Mouse (Mus musculus) forelimb bud, embryonic 11.5 days (tissue): ENCODE data around the gene Arhgef15.
"Not testable (repeated sequence)": the region's sequence is repeated elsewhere in the genome, so short reads cannot be mapped to it uniquely, and the experiment has no call there.

Experiments
- DNase-seq: peaks from one replicate; pipeline ENCODE4 v3.0.0-alpha.2; 2012; ENCODE audit warnings: low read depth, low spot score

The Arhgef15 gene

GRCm38 (mm10) chr11:68965050-68965449 lies 7.8 kb upstream of the Arhgef15 start:
- no peak for DNase-seq

- DNase-seq: no peak
These were observed 6.1 kb upstream of the Arhgef15 start for GRCm38 (mm10) chr11:68963405-68963804.

DNA sequence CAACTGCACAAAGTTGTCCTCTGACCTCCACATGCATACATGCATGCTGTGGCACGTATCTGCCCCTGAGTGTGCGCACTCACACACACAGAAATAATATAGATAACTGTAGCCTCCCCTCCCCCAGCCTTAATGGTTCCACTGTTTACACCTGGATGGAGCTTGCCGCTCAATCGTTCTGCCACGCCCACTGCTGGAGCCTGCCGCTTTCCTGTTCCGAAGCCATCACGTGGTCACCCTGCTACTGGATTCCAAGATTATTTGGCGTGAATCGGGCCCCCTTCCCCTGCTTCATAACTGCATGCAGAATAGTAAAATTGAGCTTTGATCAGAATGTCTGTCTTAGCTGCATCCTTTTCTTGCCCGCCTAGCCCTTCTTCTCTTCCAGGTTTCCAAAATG lies 4.9 kb upstream of the Arhgef15 start:
- DNase-seq: not testable (repeated sequence)

DNA sequence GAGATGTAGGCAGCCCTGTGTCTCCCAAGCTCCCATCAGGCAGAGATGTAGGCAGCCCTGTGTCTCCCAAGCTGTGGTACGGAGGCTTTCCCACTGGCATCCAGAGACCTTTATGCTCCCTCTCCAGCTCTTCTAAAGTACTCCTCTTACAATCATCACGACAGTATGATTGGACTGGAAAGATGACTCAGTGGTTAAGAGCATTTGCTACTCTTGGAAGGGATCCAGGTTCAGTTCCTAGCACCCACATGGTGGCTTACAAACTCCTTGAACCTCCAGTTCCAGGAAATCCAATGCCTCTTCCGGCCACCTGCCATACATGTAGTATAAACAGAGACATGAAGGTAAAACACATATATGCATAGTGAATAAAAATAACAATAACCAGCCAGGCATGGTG lies 4.3 kb upstream of the Arhgef15 start:
- DNase-seq: no peak

GRCm38 (mm10) chr11:68957971-68958370 lies 691 bp upstream of the Arhgef15 start:
- no peak for DNase-seq

DNA sequence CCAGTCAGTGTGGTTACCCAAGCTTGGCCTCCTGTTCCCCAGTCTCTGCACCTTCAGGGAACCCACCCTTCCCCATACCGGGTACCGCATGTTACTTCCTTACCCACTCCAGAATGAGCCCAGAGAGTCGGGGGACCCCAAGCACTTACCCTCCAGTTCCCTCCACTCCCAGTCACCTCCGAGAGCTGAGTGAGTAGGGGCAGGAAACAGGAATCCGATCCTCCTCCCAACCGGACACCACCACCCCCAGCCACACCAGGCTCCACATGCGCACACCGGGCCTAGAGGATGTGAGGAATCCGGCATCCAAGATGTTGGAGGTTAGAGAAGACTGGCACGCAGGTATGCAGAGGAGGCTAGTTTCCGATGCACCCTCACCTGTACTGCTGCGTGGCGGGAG lies 583 bp downstream of the Arhgef15 start:
- no peak for DNase-seq

GRCm38 (mm10) chr11:68956107-68956506 lies 1.2 kb downstream of the Arhgef15 start:
- no peak for DNase-seq

GRCm38 (mm10) chr11:68955473-68955872 lies 1.8 kb downstream of the Arhgef15 start:
- DNase-seq: no peak

GRCm38 (mm10) chr11:68954408-68954807 lies 2.9 kb downstream of the Arhgef15 start:
- DNase-seq: no peak

- DNase-seq: no peak
These were observed 3.4 kb downstream of the Arhgef15 start for GRCm38 (mm10) chr11:68953903-68954302.

GRCm38 (mm10) chr11:68947542-68947993 lies 9.7 kb downstream of the Arhgef15 start:
- no peak for DNase-seq

- DNase-seq: no peak
These were observed 10.4 kb downstream of the Arhgef15 start for GRCm38 (mm10) chr11:68946806-68947440.

- DNase-seq: no peak
These were observed 11.3 kb downstream of the Arhgef15 start for GRCm38 (mm10) chr11:68946001-68946400.

DNA sequence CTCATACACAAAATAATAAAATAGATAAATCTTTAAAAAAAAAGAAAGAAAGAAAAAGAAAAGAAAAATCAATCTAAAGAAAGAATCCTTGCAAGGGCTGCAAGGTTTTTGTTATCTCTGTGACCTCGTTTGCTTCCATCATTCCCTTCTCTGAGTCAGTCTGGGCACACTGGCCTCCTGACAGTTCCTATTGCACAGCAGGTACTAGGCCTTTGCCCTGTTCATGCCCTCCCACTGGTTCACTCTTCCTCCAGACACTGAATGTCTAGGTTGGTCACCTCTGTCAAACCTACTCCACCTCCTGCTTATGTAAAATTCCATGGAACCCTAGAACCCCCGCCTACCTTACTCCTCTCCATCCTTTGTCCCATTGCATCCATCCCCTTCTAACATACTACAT lies 12.0 kb downstream of the Arhgef15 start:
- DNase-seq: no peak

- DNase-seq: no peak
These were observed 14.5 kb downstream of the Arhgef15 start for GRCm38 (mm10) chr11:68942731-68943130.

- DNase-seq: no peak
These were observed 16.8 kb downstream of the Arhgef15 start for GRCm38 (mm10) chr11:68940516-68940915.

DNA sequence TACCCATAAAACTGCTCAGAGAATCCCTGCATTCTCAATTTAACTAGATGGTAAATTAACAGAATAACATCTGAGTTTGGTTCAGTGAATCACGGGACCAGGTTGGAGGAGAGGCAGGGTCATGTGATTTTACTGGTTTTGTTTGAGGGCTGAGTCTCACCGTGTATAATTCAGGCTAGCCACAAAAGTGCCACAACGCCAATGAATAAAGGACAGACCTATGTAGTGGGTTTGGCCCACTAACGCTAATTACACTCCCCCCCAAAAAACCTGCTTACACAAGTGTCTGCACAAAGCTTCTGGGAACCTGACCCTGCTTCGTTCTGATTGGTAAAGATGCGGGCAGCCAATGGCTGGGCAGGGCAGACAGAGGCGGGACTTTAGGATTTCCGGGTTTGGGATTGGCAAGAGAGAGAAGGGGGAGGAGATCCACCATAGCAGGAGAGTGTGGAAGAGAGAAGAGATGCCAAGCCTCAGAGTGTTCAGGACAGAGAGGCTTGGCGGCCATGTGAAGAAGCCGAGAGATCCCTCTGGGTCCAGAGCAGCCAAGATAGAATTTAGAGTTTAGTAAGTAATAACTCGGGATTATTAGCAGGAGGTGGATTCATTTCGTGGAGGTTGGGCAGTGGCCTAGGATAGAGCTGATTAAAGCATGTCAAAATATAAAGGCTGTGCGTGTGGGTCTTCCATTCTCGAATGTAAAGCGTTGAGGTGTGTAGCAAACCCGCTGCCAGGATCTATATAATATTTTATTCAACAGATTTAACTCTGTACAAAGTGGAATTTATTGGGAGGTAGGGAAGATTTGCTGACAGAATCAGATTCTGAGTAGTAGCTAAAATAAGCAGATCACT lies 17.6 kb downstream of the Arhgef15 start:
- peak; percentile 87 for DNase-seq

DNA sequence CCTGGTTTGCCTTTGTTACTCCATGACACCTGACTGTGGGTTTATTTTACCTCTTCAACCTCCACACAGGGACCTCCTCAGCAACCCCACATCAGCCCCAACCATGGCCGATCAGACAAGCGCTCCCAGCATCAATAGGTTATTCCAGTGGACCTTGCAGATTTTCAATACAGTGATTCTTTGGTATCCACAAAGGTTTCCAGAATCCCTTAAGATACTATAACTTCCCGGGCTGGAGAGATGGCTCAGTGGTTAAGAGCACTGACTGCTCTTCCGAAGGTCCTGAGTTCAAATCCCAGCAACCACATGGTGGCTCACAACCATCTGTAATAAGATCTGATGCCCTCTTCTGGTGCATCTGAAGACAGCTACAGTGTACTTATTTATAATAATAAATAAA lies 20.3 kb downstream of the Arhgef15 start:
- DNase-seq: not testable (repeated sequence)

DNA sequence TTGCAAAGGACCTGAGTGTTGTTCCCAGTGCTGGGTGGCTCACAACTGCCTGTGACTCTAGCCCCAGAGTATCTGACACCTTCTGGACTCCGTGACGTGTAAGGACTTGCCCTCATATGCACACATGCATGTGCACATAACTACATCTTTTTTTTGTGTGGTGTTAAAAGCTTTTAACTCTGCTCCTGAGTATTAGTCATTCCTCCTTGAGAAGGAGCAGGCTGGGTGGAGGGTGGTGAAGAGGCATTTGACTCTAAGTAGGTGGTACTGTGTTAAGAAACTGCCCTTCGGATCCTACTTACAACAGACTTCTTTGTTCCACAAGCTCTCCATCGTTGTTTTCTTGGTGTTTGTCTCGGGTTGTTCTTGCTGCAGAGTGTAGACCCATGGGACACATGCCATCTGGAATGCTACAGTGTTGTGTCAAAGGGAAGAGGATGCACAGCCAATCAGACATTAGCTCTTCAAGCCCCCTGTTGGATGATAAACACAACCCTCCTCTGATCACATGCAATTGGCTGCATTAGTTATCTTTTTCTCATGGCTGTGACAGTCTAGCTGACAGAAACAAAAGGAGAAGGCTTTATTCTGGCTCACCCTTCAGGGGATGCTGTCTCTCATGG lies 23.3 kb downstream of the Arhgef15 start:
- DNase-seq: no peak

GRCm38 (mm10) chr11:68929947-68930346 lies 27.3 kb downstream of the Arhgef15 start:
- DNase-seq: no peak

GRCm38 (mm10) chr11:68926981-68927380 lies 30.3 kb downstream of the Arhgef15 start, which contains the start of gene Odf4:
Gene Odf4, minus strand, starts transcription at chr11:68927081.
- no peak for DNase-seq

- DNase-seq: no peak
These were observed 32.5 kb downstream of the Arhgef15 start for GRCm38 (mm10) chr11:68924749-68925148.
